Mouse (Mus musculus): ENCODE results near the gene Tmem143. TPM values are rescaled to one million over a fixed set of nuclear protein-coding genes. Genes with fewer than 3 reads are reported as not detected.
"Not testable (repeated sequence)": the region's sequence is repeated elsewhere in the genome, so short reads cannot be mapped to it uniquely, and the experiment has no call there.

Tmem143 gene
- polyA plus RNA-seq, 1 experiment, result 42.0 TPM

- H3K4me1 ChIP-seq (ENCODE audit: control insufficient read depth, insufficient read depth, low read length), result 0 out of 2 replicates have a peak, but pooled peaks cover 3% of the 10 kb centered on the region
- no peak overlapping the region for H3K27ac ChIP-seq (ENCODE audit: insufficient read depth, low read length)
- WGBS, result 81% methylated on average over 1 of the region's 1 CpGs
- H3K27me3 ChIP-seq (ENCODE audit: control insufficient read depth, insufficient read depth, low read length), result no peaks in the 10 kb centered on the region
- TF ChIP-seq CTCF (IDR thresholded peaks at IDR 0.05; ENCODE audit: borderline replicate concordance, insufficient read depth, low read depth, low read length), result no peak
- no peak for TF ChIP-seq POLR2A (IDR thresholded peaks at IDR 0.05; ENCODE audit: borderline replicate concordance, insufficient read depth, low read length)
- DNase-seq, result no peak
- no peak overlapping the region for H3K4me3 ChIP-seq (replicated peaks; ENCODE audit: insufficient read depth, low read depth, low read length)
These were observed 32.9 kb downstream of the Tmem143 start for GRCm38 (mm10) chr7:45929688-45930087.

DNA sequence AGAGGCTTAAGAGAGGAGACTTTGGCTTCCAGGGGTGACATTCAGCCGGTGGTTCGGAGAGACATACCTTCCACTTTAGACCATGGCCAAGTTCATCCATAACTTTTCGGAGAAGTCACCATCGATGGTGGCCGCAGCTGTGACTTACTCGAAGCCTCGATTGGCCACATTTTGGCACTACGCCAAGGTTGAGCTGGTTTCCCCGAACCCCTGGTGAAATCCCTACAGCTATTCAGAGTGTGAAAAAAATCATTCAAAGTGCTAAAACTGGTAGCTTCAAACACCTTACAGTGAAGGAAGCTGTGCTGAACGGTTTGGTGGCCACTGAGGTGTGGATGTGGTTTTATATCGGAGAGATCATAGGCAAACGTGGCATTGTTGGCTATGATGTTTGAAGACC, 37.0 kb downstream of the Tmem143 start:
- H3K27me3 ChIP-seq (ENCODE audit: control insufficient read depth, insufficient read depth, low read length); H3K4me3 ChIP-seq (replicated peaks; ENCODE audit: insufficient read depth, low read depth, low read length); H3K27ac ChIP-seq (ENCODE audit: insufficient read depth, low read length); H3K4me1 ChIP-seq (ENCODE audit: control insufficient read depth, insufficient read depth, low read length); DNase-seq: not testable (repeated sequence)
- 65% methylated on average over 12 of the region's 12 CpGs for WGBS

DNA sequence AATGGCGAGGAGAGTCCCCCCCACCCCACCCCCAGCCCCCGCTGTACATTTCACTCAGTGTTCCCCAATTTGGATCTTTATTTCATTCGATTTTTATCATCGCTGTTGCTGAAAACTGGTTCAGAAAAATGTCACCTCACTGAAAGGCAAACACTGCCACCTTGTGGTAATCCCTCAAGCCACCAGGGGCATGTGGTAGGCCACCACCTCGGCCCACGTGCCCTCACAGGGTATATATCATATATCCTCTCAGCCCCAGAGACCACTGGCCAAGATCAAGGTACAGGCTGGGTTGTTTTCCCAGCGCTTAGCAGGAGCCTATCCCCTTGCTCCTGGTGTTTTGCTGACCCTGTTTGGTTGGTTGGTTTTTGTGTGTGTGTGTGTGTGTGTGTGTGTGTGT, 38.4 kb downstream of the Tmem143 start:
- 9% methylated on average over 7 of the region's 7 CpGs for WGBS
- DNase-seq, result peak; percentile 42 to 60

DNA sequence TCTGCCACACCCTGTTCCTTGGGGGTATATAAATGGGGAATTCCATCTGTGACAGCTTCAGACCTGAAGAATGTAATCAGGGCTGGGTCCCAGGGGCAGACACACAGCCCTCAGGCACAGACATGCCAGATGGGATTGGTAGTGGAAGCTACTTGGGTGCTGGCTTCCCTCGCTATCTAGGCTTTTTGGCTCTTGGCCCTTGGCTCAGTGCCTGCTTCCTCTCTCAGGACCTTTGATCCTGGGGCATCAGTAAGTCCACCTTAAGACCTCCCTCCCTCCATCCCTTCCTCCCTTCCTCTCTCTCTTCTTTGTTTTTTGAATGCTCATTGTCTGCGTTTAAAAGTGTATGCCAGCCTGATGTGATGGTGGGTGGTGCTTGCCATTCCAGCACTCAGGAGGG, 43.1 kb downstream of the Tmem143 start:
- no peak overlapping the region for H3K27ac ChIP-seq (ENCODE audit: insufficient read depth, low read length)
- 30% methylated on average over 2 of the region's 2 CpGs for WGBS
- DNase-seq, result no peak
- no peaks in the 10 kb centered on the region for H3K27me3 ChIP-seq (ENCODE audit: control insufficient read depth, insufficient read depth, low read length)
- no peaks in the 10 kb centered on the region for H3K4me1 ChIP-seq (ENCODE audit: control insufficient read depth, insufficient read depth, low read length)
- H3K4me3 ChIP-seq (replicated peaks; ENCODE audit: insufficient read depth, low read depth, low read length), result no peak overlapping the region
- TF ChIP-seq CTCF (IDR thresholded peaks at IDR 0.05; ENCODE audit: borderline replicate concordance, insufficient read depth, low read depth, low read length), result no peak
- TF ChIP-seq POLR2A (IDR thresholded peaks at IDR 0.05; ENCODE audit: borderline replicate concordance, insufficient read depth, low read length), result no peak

More for the DNA sequence above, 38.4 kb downstream of the Tmem143 start:
- peak; percentile 83 for TF ChIP-seq CTCF (IDR thresholded peaks at IDR 0.05; ENCODE audit: borderline replicate concordance, insufficient read depth, low read depth, low read length)
- TF ChIP-seq POLR2A (IDR thresholded peaks at IDR 0.05; ENCODE audit: borderline replicate concordance, insufficient read depth, low read length), result no peak
- Histone ChIP-seq H3K27ac (ENCODE audit: insufficient read depth, low read length) (no peak overlapping the region), H3K27me3 (ENCODE audit: control insufficient read depth, insufficient read depth, low read length) (no peaks in the 10 kb centered on the region), H3K4me1 (ENCODE audit: control insufficient read depth, insufficient read depth, low read length) (no peaks in the 10 kb centered on the region), H3K4me3 (replicated peaks; ENCODE audit: insufficient read depth, low read depth, low read length) (no peak overlapping the region)

GRCm38 (mm10) chr7:45941986-45942385, 45.2 kb downstream of the Tmem143 start:
- TF ChIP-seq CTCF (IDR thresholded peaks at IDR 0.05; ENCODE audit: borderline replicate concordance, insufficient read depth, low read depth, low read length) (no peak), POLR2A (IDR thresholded peaks at IDR 0.05; ENCODE audit: borderline replicate concordance, insufficient read depth, low read length) (no peak)
- H3K27me3 ChIP-seq (ENCODE audit: control insufficient read depth, insufficient read depth, low read length), result no peaks in the 10 kb centered on the region
- no peak overlapping the region for H3K27ac ChIP-seq (ENCODE audit: insufficient read depth, low read length)
- H3K4me1 ChIP-seq (ENCODE audit: control insufficient read depth, insufficient read depth, low read length), result no peaks in the 10 kb centered on the region
- WGBS, result 89% methylated on average over 9 of the region's 9 CpGs
- DNase-seq, result no peak
- no peak overlapping the region for H3K4me3 ChIP-seq (replicated peaks; ENCODE audit: insufficient read depth, low read depth, low read length)

DNA sequence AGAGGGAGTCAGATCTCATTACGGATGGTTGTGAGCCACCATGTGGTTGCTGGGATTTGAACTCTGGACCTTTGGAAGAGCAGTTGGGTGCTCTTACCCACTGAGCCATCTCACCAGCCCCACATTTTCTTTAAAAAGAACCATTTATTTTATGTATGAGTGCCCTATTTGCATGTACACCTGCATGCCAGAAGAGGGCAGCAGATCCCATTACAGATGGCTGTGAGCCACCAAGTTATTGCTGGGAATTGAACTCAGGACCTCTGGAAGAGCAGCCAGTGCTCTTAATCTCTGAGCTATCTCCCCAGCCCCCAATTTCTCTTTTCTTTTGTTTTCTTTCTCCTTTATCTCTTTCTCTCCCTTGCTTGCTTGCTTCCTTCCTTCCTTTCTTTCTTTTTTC, 46.5 kb downstream of the Tmem143 start:
- not testable (repeated sequence) for H3K4me3 ChIP-seq (replicated peaks; ENCODE audit: insufficient read depth, low read depth, low read length); H3K27me3 ChIP-seq (ENCODE audit: control insufficient read depth, insufficient read depth, low read length); H3K27ac ChIP-seq (ENCODE audit: insufficient read depth, low read length); DNase-seq; H3K4me1 ChIP-seq (ENCODE audit: control insufficient read depth, insufficient read depth, low read length)
- WGBS, result 33% methylated on average over 1 of the region's 1 CpGs

DNA sequence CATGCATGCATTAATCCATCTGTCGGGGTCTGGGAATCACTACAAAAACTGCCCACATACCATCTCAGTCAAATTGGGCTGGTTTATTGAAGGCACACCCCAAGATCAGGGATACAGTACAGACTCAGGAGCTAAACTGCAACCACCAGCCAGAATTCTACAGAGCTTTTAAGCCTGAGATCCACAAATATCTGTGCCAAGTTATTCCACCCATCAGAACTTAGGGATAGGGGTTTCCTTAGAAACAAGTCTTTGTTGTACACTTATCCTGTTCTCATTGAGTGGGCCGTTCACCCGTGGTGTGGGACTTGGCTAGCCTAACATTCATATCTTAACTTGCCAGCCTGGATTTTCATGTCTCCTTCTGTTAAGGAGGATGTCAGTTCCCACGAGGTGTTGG, 52.3 kb downstream of the Tmem143 start:
- DNase-seq, result no peak
- no peak for TF ChIP-seq CTCF (IDR thresholded peaks at IDR 0.05; ENCODE audit: borderline replicate concordance, insufficient read depth, low read depth, low read length)
- TF ChIP-seq POLR2A (IDR thresholded peaks at IDR 0.05; ENCODE audit: borderline replicate concordance, insufficient read depth, low read length), result no peak
- WGBS, result 40% methylated on average over 4 of the region's 4 CpGs
- Histone ChIP-seq H3K4me1 (ENCODE audit: control insufficient read depth, insufficient read depth, low read length) (no peaks in the 10 kb centered on the region), H3K4me3 (replicated peaks; ENCODE audit: insufficient read depth, low read depth, low read length) (no peak overlapping the region), H3K27ac (ENCODE audit: insufficient read depth, low read length) (no peak overlapping the region), H3K27me3 (ENCODE audit: control insufficient read depth, insufficient read depth, low read length) (no peaks in the 10 kb centered on the region)

- Histone ChIP-seq H3K4me3 (replicated peaks; ENCODE audit: insufficient read depth, low read depth, low read length) (no peak overlapping the region), H3K4me1 (ENCODE audit: control insufficient read depth, insufficient read depth, low read length) (no peaks in the 10 kb centered on the region), H3K27ac (ENCODE audit: insufficient read depth, low read length) (no peak overlapping the region), H3K27me3 (ENCODE audit: control insufficient read depth, insufficient read depth, low read length) (no peaks in the 10 kb centered on the region)
- TF ChIP-seq POLR2A (IDR thresholded peaks at IDR 0.05; ENCODE audit: borderline replicate concordance, insufficient read depth, low read length) (no peak), CTCF (IDR thresholded peaks at IDR 0.05; ENCODE audit: borderline replicate concordance, insufficient read depth, low read depth, low read length) (no peak)
- DNase-seq, result no peak
- 66% methylated on average over 4 of the region's 4 CpGs for WGBS
These were observed 59.9 kb downstream of the Tmem143 start for GRCm38 (mm10) chr7:45956611-45957010.

Other genes with a start within 250 kb of the Tmem143 start
- gene Fut2, start 230.5 kb upstream of the Tmem143 start, polyA plus RNA-seq (2012; rRNA removed), result 1.4 and 1.7 TPM in 2 replicates
- 0.10 and 0.16 TPM in 2 replicates for gene Ntn5, start 212.9 kb upstream of the Tmem143 start, polyA plus RNA-seq (2012; rRNA removed)
- 0.29 and 0.64 TPM in 2 replicates for gene Sec1, start 202.5 kb upstream of the Tmem143 start, polyA plus RNA-seq (2012; rRNA removed)
- gene Car11, start 197.1 kb upstream of the Tmem143 start, polyA plus RNA-seq (2012; rRNA removed), result 164 and 166 TPM in 2 replicates
- gene Dbp, start 191.9 kb upstream of the Tmem143 start, polyA plus RNA-seq (2012; rRNA removed), result 222 and 239 TPM in 2 replicates
- gene Rpl18, start 181.5 kb upstream of the Tmem143 start, polyA plus RNA-seq (2012; rRNA removed), result 350 and 359 TPM in 2 replicates
- gene Sphk2, start 178.9 kb upstream of the Tmem143 start, polyA plus RNA-seq (2012; rRNA removed), result 27.7 and 29.3 TPM in 2 replicates
- 0.25 and 0.31 TPM in 2 replicates for gene Fam83e, start 175.7 kb upstream of the Tmem143 start, polyA plus RNA-seq (2012; rRNA removed)
- gene Spaca4, start 171.1 kb upstream of the Tmem143 start, polyA plus RNA-seq (2012; rRNA removed), result not detected in 2 replicates
- gene Lmtk3, start 113.2 kb upstream of the Tmem143 start, polyA plus RNA-seq (2012; rRNA removed), result 126 and 130 TPM in 2 replicates
- 10.6 and 10.8 TPM in 2 replicates for gene Sult2b1, start 112.3 kb upstream of the Tmem143 start, polyA plus RNA-seq (2012; rRNA removed)
- gene Cyth2, start 82.4 kb upstream of the Tmem143 start, polyA plus RNA-seq (2012; rRNA removed), result 112 and 116 TPM in 2 replicates
- 6.0 and 7.3 TPM in 2 replicates for gene Kcnj14, start 72.2 kb upstream of the Tmem143 start, polyA plus RNA-seq (2012; rRNA removed)
- gene Grwd1, start 66.0 kb upstream of the Tmem143 start, polyA plus RNA-seq (2012; rRNA removed), result 14.9 and 15.5 TPM in 2 replicates
- gene Kdelr1, start 24.2 kb upstream of the Tmem143 start, polyA plus RNA-seq (2012; rRNA removed), result 99.9 and 106 TPM in 2 replicates
- gene Grin2d, start 18.6 kb upstream of the Tmem143 start, polyA plus RNA-seq (2012; rRNA removed), result 14.9 and 16.4 TPM in 2 replicates
- not detected in 2 replicates for gene Syngr4, start 227 bp upstream of the Tmem143 start, polyA plus RNA-seq (2012; rRNA removed)
- gene Emp3, start 24.5 kb downstream of the Tmem143 start, polyA plus RNA-seq (2012; rRNA removed), result 5.4 and 6.5 TPM in 2 replicates
- gene Ccdc114, start 27.1 kb downstream of the Tmem143 start, polyA plus RNA-seq (2012; rRNA removed), result 3.4 and 5.1 TPM in 2 replicates
- gene Abcc6, start 133.4 kb downstream of the Tmem143 start, polyA plus RNA-seq (2012; rRNA removed), result 2.7 and 2.8 TPM in 2 replicates
- 98.0 and 99.5 TPM in 2 replicates for gene Nomo1, start 136.8 kb downstream of the Tmem143 start, polyA plus RNA-seq (2012; rRNA removed)
- gene Kcnj11, start 203.8 kb downstream of the Tmem143 start, polyA plus RNA-seq (2012; rRNA removed), result 42.8 and 47.5 TPM in 2 replicates